Mouse (Mus musculus) brain, embryonic 14.5 days (tissue): ENCODE results near the gene Chrd.

Experiments
- CTCF ChIP-seq: fragments of 200-500 bp; IDR thresholded peaks from 2 replicates; pipeline ENCODE4 v1.5.1; 2012; ENCODE audit warnings: inconsistent platforms, mild to moderate bottlenecking, moderate library complexity, borderline replicate concordance; ENCODE audit not compliant: insufficient read depth, insufficient read length; ENCODE audit errors: extremely low read depth
- POLR2A ChIP-seq: fragments of 200-500 bp; IDR thresholded peaks from 2 replicates; pipeline ENCODE4 v1.6.1; 2012; ENCODE audit warnings: mild to moderate bottlenecking, inconsistent platforms, borderline replicate concordance; ENCODE audit not compliant: poor library complexity, insufficient read depth, insufficient read length, severe bottlenecking; ENCODE audit errors: extremely low read depth

GRCm38 (mm10) chr16:20700036-20700435 is 32.9 kb upstream of the Chrd start:
- TF ChIP-seq CTCF (no peak), POLR2A (no peak)
